Mouse (Mus musculus) neural tube, embryonic 11.5 days (tissue): ENCODE results near the gene Abraxas2. TPM values are rescaled to one million over a fixed set of nuclear protein-coding genes. Genes with fewer than 3 reads are reported as not detected.
A peak's percentile ranks its signal among the peaks of the same experiment; 100 is the strongest.

Source experiments
- ATAC-seq: fragments of 200-750 bp; cut with Nextera tagmentation; 2 replicates; pipeline ENCODE4 v1.8.0; 2017; ENCODE audit warnings: moderate number of reproducible peaks, mild to moderate bottlenecking, moderate TSS enrichment, moderate library complexity; ENCODE audit not compliant: insufficient read depth, low FRiP score, low TSS enrichment
- DNase-seq: peaks from one replicate; pipeline ENCODE4 v3.0.0-alpha.2; 2015; ENCODE audit warnings: low spot score
- H3K27ac ChIP-seq: fragments of 300-500 bp; sonication (generic); 2 replicates; pipeline ENCODE4 v1.5.1; 2014; ENCODE audit warnings: low read depth, mild to moderate bottlenecking, low read length
- H3K27me3 ChIP-seq: fragments of 300-500 bp; sonication (generic); 2 replicates; pipeline ENCODE4 v1.6.1; 2014; ENCODE audit warnings: mild to moderate bottlenecking, low read length, mixed read lengths; ENCODE audit not compliant: control insufficient read depth, insufficient read depth
- H3K36me3 ChIP-seq: fragments of 300-500 bp; sonication (generic); 2 replicates; pipeline ENCODE4 v1.6.1; 2014; ENCODE audit warnings: mild to moderate bottlenecking, low read length, moderate library complexity, mixed read lengths; ENCODE audit not compliant: control insufficient read depth, insufficient read depth
- H3K4me1 ChIP-seq: fragments of 300-500 bp; sonication (generic); 2 replicates; pipeline ENCODE4 v1.6.1; 2014; ENCODE audit warnings: low read length, mixed read lengths; ENCODE audit not compliant: control insufficient read depth, insufficient read depth
- H3K4me2 ChIP-seq: fragments of 300-500 bp; sonication (generic); 2 replicates; pipeline ENCODE4 v1.6.1; 2014; ENCODE audit warnings: low read depth, mild to moderate bottlenecking, moderate library complexity
- H3K4me3 ChIP-seq: fragments of 300-500 bp; sonication (generic); 2 replicates; pipeline ENCODE4 v1.5.1; 2014; ENCODE audit warnings: low read depth, low read length
- H3K9ac ChIP-seq: fragments of 300-500 bp; sonication (generic); 2 replicates; pipeline ENCODE4 v1.6.1; 2014; ENCODE audit warnings: mild to moderate bottlenecking, low read length
- H3K9me3 ChIP-seq: fragments of 300-500 bp; sonication (generic); 2 replicates; pipeline ENCODE4 v1.6.1; 2016; ENCODE audit warnings: low read length; ENCODE audit not compliant: control insufficient read depth
- WGBS: fragments of 180-500 bp; shearing (Covaris S2); extraction: QIAGEN DNeasy Blood & Tissue Kit; methylation state at CpG from one replicate; pipeline ENCODE4 v1.1.7; 2014; 5-methylcytosine and 5-hydroxymethylcytosine counted together
- polyA plus RNA-seq: library from polyadenylated mRNA; unstranded; fragments of >200 nt; fragmentation: Nextera tagmentation; extraction: Ambion mirVana; gene quantifications from 2 replicates; pipeline ENCODE4 v1.2.1, GENCODE M21; 2014

Abraxas2 gene
- polyA plus RNA-seq, 1 experiment from 2014 or later: 38.0 TPM

DNA sequence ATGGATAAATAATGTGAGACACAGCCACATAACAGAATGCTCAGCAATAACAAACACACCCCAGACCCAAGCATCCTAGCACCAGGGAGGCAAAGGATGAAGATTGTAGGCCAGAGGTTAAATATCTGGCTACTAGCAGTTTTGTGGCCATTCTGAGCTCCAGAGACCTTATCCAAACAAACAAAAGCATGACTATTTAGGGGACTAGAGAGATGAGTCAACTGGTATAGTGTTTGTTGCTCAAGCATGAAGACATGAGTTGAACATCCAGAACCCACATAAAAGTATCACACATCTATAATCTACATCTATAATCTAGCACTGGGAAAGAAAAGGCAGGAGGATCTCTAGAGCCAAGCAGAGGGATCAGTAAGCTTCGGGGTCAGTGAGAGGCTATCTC, 16.6 kb upstream of the Abraxas2 start:
- no peak overlapping the region for H3K27ac ChIP-seq
- H3K9me3 ChIP-seq: no peaks in the 10 kb centered on the region
- H3K27me3 ChIP-seq: no peaks in the 10 kb centered on the region
- no peak overlapping the region for H3K9ac ChIP-seq
- no peak overlapping the region for H3K4me3 ChIP-seq
- no peak overlapping the region for H3K4me2 ChIP-seq
- no peak for DNase-seq
- no peaks in the 10 kb centered on the region for H3K4me1 ChIP-seq
- no peak for ATAC-seq
- no peaks in the 10 kb centered on the region for H3K36me3 ChIP-seq
- 90% methylated on average over 1 of the region's 1 CpGs for WGBS

DNA sequence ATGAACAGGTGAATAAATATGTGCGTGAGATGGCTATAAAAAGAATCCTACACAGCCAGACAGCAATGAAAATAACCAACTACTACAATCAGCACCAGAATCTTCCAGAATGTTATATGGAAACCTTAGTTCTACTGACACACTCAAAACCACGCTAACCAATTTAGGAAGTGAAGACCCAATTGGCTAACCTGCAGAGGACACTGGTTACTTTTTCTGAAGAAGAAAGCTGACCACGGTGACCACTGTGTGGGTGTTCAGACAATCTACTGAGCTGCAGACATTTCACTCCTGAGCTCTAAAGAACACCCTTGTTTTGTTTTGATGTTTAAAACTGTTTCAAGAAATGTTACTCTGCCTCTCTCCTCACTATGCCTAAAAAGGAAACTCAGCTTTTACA, 15.9 kb upstream of the Abraxas2 start:
- 94% methylated on average over 3 of the region's 3 CpGs for WGBS

DNA sequence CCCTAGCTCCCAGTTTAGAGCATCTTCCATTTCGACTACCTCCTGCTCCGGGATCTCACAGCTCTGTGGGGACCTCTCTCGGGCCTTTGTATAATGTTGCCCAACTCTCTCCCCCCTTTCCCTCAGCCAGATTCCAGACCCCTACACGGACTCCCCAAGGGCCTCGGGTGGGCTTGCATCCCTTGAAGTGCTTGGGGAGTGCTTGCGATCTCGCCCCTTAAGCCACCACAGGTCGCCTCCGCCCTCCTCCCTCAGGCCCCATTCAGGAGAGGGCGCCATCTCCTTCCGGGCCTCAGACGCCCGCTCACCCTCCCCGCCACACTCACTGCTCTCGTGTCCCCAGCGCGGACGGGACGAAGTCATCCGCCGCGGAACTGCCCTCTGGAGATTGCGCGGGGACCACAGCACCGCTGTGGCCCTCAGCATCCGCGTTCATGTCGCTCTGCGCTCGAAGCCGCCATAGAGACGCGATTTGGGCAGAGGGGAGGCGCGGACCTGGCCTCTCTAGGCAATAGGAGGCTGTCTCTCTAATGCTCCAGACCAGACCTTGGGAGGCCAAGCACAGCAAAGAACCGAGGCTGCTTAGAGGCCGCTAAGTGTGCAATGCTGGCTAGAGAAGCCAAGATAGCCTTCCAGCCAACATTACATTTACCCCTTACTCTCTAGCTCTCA, 6.7 kb upstream of the Abraxas2 start, which contains the start of gene Eef1akmt2:
Gene Eef1akmt2, minus strand, starts transcription at position 501 of the 672 bp plus-strand sequence.
- H3K27ac ChIP-seq: peak within 1 kb of the TSS; percentile 95
- H3K9me3 ChIP-seq: no peaks in the 10 kb centered on the region
- H3K27me3 ChIP-seq: no peaks in the 10 kb centered on the region
- DNase-seq (peak; percentile 91), ATAC-seq (peak; percentile 95)
- peak within 1 kb of the TSS; percentile 96 for H3K9ac ChIP-seq
- peak within 1 kb of the TSS; percentile 65 for H3K4me3 ChIP-seq
- peak within 1 kb of the TSS; percentile 61 for H3K4me2 ChIP-seq
- H3K4me1 ChIP-seq: peaks cover 2% of the 10 kb centered on the region; the same call in 1 of the 2 replicates
- WGBS: under 1% methylated on average over 37 of the region's 37 CpGs
- H3K36me3 ChIP-seq: peaks cover 2% of the 10 kb centered on the region; the same call in 1 of the 2 replicates

More for the DNA sequence above, 15.9 kb upstream of the Abraxas2 start:
- H3K27ac ChIP-seq: no peak overlapping the region
- no peak overlapping the region for H3K4me3 ChIP-seq
- no peak for ATAC-seq
- no peaks in the 10 kb centered on the region for H3K36me3 ChIP-seq
- no peak overlapping the region for H3K9ac ChIP-seq
- no peak for DNase-seq
- no peaks in the 10 kb centered on the region for H3K4me1 ChIP-seq
- no peak overlapping the region for H3K4me2 ChIP-seq
- no peaks in the 10 kb centered on the region for H3K27me3 ChIP-seq
- H3K9me3 ChIP-seq: no peaks in the 10 kb centered on the region

DNA sequence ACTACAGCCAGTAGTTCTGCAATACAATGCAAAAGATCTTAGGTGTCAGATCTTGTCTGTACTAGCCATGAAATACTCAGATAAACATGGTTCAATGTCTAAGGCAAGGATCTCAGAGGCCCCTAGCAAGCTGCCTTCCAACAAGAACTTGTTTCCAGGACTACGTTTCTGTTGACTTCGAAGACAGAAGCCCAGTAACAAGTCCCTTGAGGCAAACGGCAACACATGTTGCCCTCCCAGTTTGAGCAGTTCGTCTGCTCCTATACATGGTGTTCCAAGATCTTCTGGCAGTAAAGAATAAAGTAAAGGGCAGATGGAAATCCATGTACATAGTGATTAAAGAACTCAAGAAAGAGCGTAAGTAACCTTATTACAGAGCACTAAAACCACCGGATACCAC, 5.7 kb upstream of the Abraxas2 start:
- DNase-seq: no peak
- ATAC-seq: no peak
- 83% methylated on average over 6 of the region's 6 CpGs for WGBS
- H3K27ac ChIP-seq: no peak overlapping the region
- H3K27me3 ChIP-seq: no peaks in the 10 kb centered on the region
- no peak overlapping the region for H3K4me2 ChIP-seq
- peaks cover 2% of the 10 kb centered on the region; the same call in 1 of the 2 replicates for H3K4me1 ChIP-seq
- H3K9ac ChIP-seq: no peak overlapping the region
- no peak overlapping the region for H3K4me3 ChIP-seq
- H3K9me3 ChIP-seq: no peaks in the 10 kb centered on the region
- peaks cover 2% of the 10 kb centered on the region; the same call in 1 of the 2 replicates for H3K36me3 ChIP-seq

DNA sequence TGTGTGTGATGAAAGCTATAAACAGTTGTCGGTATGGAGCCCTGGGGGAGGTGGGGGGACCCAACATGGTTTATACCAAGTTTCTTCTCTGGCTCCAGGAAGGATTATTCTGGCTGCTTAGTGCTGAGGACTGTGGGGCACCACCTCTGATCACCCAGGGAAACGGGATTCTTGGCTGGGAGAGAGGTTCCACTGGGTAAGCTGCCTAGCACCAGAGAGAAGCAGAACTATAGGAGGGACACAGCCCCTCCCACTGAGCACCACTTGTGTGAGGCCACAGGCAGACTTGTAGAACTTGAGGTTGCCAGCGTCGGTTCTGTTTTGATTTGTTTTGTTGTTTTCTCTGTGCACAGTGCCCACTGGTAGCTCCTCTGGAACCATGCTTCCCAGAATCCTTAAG, 5.1 kb upstream of the Abraxas2 start:
- no peak overlapping the region for H3K4me3 ChIP-seq
- 67% methylated on average over 4 of the region's 4 CpGs for WGBS
- no peak overlapping the region for H3K27ac ChIP-seq
- H3K27me3 ChIP-seq: no peaks in the 10 kb centered on the region
- no peaks in the 10 kb centered on the region for H3K9me3 ChIP-seq
- no peak overlapping the region for H3K4me2 ChIP-seq
- no peak overlapping the region for H3K9ac ChIP-seq
- H3K4me1 ChIP-seq: peaks cover 2% of the 10 kb centered on the region; the same call in 1 of the 2 replicates
- no peak for DNase-seq
- H3K36me3 ChIP-seq: peaks cover under 1% of the 10 kb centered on the region; the same call in 1 of the 2 replicates
- no peak for ATAC-seq

DNA sequence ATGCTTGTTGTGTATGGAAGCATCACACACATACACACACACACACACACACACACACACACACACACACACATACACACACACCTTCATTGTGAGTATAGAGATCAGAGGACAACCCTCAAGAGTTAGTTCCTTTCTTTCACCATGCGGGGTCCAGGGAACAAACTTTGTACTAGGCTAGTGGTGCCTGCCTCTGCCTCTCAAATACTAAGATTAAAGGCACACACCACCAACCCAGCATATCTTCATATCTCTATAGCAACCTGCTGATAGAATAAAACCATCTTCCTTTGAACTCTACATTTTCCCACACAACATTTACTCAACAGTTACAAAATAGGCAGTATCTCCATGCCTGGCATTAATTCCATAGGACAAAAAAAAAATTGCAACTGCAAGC, 2.9 kb upstream of the Abraxas2 start:
- no peaks in the 10 kb centered on the region for H3K9me3 ChIP-seq
- 77% methylated on average over 1 of the region's 1 CpGs for WGBS
- H3K36me3 ChIP-seq: no peaks in the 10 kb centered on the region
- DNase-seq: no peak
- H3K4me1 ChIP-seq: peaks cover 9% of the 10 kb centered on the region
- H3K9ac ChIP-seq: no peak overlapping the region
- no peak overlapping the region for H3K4me2 ChIP-seq
- no peak for ATAC-seq
- H3K27me3 ChIP-seq: no peaks in the 10 kb centered on the region
- no peak overlapping the region for H3K27ac ChIP-seq
- H3K4me3 ChIP-seq: no peak overlapping the region

DNA sequence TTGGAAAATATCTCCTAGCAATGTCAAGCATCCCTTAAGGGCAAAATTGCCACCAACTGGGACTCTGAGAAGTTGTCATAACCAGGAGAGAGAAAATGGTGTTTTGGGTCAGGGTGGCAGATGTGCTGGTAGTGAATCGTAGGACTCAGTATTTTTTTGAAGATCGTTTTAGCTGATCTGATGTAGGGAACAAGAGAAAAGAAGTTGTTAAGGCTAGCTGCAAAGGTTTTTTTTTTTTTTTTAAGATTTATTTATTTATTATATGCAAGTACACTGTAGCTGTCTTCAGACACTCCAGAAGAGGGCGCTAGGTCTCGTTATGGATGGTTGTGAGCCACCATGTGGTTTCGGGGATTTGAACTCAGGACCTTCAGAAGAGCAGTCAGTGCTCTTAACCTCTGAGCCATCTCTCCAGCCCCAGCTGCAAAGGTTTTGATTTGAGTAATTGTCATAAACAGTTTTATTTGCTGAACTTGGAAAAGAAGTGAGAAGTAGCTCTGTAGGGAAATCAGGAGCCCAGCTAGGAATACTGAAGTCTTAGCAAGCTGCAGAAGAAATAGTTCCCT, 899 bp upstream of the Abraxas2 start:
- Histone ChIP-seq H3K9me3 (no peaks in the 10 kb centered on the region), H3K27me3 (no peaks in the 10 kb centered on the region), H3K4me3 (no peak overlapping the region), H3K4me1 (peaks cover 7% of the 10 kb centered on the region), H3K36me3 (no peaks in the 10 kb centered on the region), H3K4me2 (no peak overlapping the region), H3K27ac (no peak overlapping the region), H3K9ac (no peak overlapping the region)
- 73% methylated on average over 5 of the region's 5 CpGs for WGBS
- no peak for DNase-seq
- no peak for ATAC-seq

DNA sequence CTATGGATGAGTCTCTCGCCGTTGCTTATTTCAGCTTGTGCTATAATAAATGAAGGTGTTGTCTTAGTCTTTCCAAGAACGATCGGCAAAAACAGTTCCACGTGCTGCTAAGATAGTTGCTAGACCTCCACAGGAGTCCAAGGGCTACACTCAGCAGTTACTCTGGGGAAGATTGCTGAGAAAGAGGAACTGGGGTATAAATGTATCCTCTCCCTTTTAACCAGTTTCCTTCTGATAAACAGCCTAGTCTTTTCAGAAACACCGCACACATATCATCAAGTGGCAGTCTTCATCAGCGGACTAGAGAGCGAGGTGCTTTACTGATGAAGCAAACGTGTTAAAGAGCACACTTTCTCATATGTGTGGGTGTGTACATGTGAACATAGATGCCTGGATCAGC, 7.3 kb downstream of the Abraxas2 start:
- no peak for ATAC-seq
- Histone ChIP-seq H3K9me3 (no peaks in the 10 kb centered on the region), H3K36me3 (peaks cover 6% of the 10 kb centered on the region; the same call in 1 of the 2 replicates), H3K4me1 (no peaks in the 10 kb centered on the region), H3K4me3 (no peak overlapping the region), H3K27me3 (no peaks in the 10 kb centered on the region), H3K4me2 (no peak overlapping the region), H3K27ac (no peak overlapping the region), H3K9ac (no peak overlapping the region)
- DNase-seq: no peak
- 96% methylated on average over 9 of the region's 9 CpGs for WGBS

DNA sequence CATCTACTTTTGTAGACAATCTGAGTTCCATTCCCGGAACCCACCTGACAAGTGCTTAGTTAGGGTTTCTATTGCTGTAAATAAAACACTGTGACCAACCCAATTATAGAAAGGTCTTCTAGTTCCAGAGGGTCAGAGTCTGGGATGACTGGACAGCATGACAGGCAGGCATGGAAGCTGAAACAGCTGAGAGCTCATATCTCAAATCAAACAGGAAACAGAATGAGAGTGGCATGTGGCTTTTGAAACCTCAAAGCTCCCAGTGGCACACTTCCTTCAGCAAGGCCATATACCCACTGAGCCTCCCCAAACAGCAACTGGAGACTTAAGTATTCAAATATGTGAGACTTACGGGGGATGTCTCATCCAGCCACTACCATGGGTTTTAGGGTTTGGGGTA, 14.0 kb downstream of the Abraxas2 start:
- H3K27ac ChIP-seq: no peak overlapping the region
- H3K4me3 ChIP-seq: no peak overlapping the region
- no peak overlapping the region for H3K9ac ChIP-seq
- ATAC-seq: no peak
- H3K9me3 ChIP-seq: no peaks in the 10 kb centered on the region
- 91% methylated on average over 2 of the region's 2 CpGs for WGBS
- no peak for DNase-seq
- H3K4me2 ChIP-seq: no peak overlapping the region
- no peaks in the 10 kb centered on the region for H3K4me1 ChIP-seq
- no peaks in the 10 kb centered on the region for H3K27me3 ChIP-seq
- peaks cover 12% of the 10 kb centered on the region for H3K36me3 ChIP-seq
